Mouse (Mus musculus) bone marrow, adult 2 months (tissue): ENCODE measurements around the gene Papss1. TPM values are rescaled to one million over a fixed set of nuclear protein-coding genes. Genes with fewer than 3 reads are reported as not detected.

Source experiments
- H3K27ac ChIP-seq: fragments of 200-500 bp; 2 replicates; pipeline ENCODE4 v1.5.1; 2012; ENCODE audit warnings: low read depth, mild to moderate bottlenecking, control low read depth, inconsistent platforms, low read length; ENCODE audit not compliant: control insufficient read depth, poor library complexity, insufficient read depth
- H3K4me1 ChIP-seq: fragments of 200-500 bp; 2 replicates; pipeline ENCODE4 v1.6.1; 2011; ENCODE audit warnings: low read length; ENCODE audit not compliant: control insufficient read depth, insufficient read depth
- H3K4me3 ChIP-seq: fragments of 200-500 bp; replicated peaks from 2 replicates; pipeline ENCODE3; 2011; ENCODE audit warnings: mild to moderate bottlenecking, low read depth, low read length, control low read depth; ENCODE audit not compliant: control insufficient read depth
- CTCF ChIP-seq: fragments of 200-500 bp; IDR thresholded peaks from 2 replicates; pipeline ENCODE4 v1.5.1; 2011; ENCODE audit warnings: low read length, control low read depth; ENCODE audit not compliant: control insufficient read depth, insufficient read depth
- POLR2A ChIP-seq: fragments of 200-500 bp; IDR thresholded peaks from 2 replicates; pipeline ENCODE4 v1.6.1; 2011; ENCODE audit warnings: low read depth, mild to moderate bottlenecking, control low read depth, low read length, borderline replicate concordance; ENCODE audit not compliant: control insufficient read depth
- WGBS: fragments of 180-500 bp; shearing (Covaris S2); methylation state at CpG from one replicate; pipeline ENCODE4 v1.1.7; 2018; 5-methylcytosine and 5-hydroxymethylcytosine counted together
- polyA plus RNA-seq: library from polyadenylated mRNA; stranded (reverse); fragments of >200 nt; gene quantifications from 2 replicates; pipeline ENCODE4 v1.2.4, GENCODE M21; 2011; ENCODE audit warnings: low replicate concordance; ENCODE audit not compliant: missing spikeins, insufficient read depth, insufficient read length

The Papss1 gene
- polyA plus RNA-seq, 1 experiment: 4.5 TPM

DNA sequence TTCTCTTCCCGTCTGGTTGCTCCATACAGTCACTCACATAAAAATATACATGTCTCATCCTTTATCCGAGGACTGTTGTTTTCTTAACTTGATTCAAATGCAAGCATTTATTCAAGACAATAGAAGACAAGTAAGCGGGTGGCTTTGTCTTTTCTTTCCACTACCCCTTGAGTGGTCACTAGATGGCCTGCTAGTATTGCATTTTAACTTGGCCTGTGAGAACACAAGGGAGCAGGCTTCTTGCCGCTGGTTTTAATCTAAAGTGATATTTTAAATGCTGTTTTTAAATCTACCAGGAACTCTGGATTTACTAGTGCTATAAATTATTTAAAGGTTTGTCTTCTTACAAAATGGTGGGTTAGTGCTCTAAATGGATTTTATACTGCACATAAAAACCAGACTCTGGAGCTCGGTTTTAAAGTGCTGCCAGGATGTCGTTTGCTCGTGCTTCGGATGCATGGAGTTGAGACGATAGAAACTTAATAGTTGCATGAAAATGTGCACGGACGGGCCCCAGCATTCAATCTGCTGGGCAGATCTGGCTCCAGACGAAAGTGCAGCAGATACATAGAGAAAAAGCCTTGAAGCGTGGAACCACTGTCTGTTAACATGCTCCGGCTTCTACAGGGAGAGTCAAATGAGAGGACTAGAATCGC, 28.7 kb downstream of the Papss1 start:
- H3K4me1 ChIP-seq: no peaks in the 10 kb centered on the region
- no peak overlapping the region for H3K4me3 ChIP-seq
- no peak overlapping the region for H3K27ac ChIP-seq
- no peak for TF ChIP-seq CTCF
- no peak for TF ChIP-seq POLR2A
- 88% methylated on average over 15 of the region's 15 CpGs for WGBS

DNA sequence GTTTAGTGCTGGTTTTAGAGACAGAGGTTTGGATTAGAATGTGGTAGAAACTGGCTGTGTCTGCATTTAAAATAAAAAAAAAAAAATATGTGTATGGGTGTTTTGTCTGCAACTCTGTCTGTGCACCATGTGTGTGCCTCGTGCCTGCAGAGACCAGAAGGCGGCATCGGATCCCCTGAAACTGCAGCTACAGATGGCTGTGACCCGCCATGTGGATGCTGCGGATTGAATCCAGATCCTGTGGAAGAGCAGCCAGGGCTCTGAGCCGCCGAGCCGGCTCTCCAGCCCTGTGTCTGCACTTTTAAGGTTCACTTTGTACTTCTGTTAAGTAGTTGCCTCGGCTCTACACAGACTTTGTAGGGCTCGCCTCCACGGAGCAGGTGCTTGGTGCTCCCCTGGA, 29.8 kb downstream of the Papss1 start:
- TF ChIP-seq CTCF: no peak
- no peak for TF ChIP-seq POLR2A
- no peak overlapping the region; the same call in 1 of the 2 replicates for H3K27ac ChIP-seq
- WGBS: 91% methylated on average over 11 of the region's 11 CpGs
- no peaks in the 10 kb centered on the region for H3K4me1 ChIP-seq
- H3K4me3 ChIP-seq: no peak overlapping the region

DNA sequence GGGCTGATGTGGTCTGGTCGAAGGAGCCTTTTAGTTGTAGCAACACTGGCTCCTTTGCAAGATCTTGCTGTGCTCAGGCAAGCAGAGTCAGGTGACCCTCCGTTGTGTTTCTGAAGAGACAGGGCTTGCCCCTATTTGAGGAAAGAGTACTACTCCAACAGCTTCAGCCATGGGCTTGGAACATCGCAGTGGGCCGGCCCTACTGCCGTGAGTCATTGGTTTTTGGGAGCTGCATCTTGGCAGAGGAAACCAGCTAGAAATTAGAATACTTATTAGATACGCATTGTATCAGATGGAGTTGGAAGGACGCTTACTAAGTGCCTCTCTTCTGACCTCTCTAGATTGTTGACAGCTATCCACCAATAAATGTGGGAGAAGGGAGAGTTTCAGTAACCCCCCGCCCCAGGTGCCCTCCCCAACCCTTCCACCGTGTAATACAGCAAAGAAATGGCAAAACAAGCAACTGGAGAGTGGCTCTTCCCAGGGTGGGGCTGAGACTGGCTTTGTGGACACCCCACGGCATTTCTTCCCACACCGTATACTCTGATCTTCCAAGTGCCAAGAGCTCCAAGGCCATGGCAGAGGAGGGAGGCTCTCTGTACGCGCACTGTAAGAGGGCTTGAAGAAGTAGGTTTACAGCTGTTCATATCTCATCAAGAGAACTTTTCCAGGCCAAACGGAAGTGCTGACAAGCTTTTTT, 31.1 kb downstream of the Papss1 start:
- 83% methylated on average over 14 of the region's 14 CpGs for WGBS
- no peaks in the 10 kb centered on the region for H3K4me1 ChIP-seq
- TF ChIP-seq CTCF (no peak), POLR2A (no peak)
- no peak overlapping the region for H3K4me3 ChIP-seq
- H3K27ac ChIP-seq: no peak overlapping the region

DNA sequence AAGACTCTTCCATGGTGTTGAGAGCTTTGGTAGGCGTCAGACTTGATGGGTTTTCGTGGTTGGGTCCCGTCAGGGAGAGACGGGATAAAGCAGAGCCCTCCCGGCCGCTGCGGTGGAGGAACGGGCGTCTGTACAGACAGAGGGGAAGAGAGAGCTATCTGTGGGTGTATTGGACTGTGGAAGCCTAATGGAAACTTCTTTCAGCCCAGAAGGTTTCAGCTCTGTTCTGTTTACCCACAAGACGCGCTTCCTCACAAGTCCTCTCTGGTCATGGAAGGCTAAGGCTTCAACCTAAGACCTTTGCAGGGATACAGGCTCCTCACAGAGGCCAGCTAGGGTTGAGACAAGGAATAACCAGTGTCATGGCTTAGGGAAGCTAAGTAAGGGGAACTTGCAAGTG, 36.2 kb downstream of the Papss1 start:
- TF ChIP-seq CTCF (no peak), POLR2A (no peak)
- Histone ChIP-seq H3K27ac (no peak overlapping the region), H3K4me1 (no peaks in the 10 kb centered on the region), H3K4me3 (no peak overlapping the region)
- 85% methylated on average over 11 of the region's 11 CpGs for WGBS

DNA sequence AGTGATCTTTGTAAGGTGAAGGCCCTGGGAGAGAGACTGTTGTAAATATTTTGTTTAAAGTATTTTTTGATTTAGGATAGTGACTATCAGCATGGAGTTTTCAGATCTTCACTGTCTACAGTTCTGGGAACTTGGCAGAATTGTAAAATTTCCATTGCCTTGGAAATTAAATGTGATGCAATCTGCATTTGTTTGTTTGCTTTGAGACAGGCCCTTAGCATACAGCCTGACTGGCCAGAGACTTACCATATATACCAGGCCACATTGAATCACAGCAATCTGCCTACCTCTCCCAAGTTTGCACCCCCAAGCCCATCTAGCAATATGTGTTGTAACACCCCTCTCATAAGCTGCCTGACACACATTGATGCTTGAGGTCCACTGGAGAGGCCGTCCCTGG, 36.8 kb downstream of the Papss1 start:
- H3K4me3 ChIP-seq: no peak overlapping the region
- TF ChIP-seq CTCF: no peak
- no peak overlapping the region for H3K27ac ChIP-seq
- WGBS: 82% methylated on average over 1 of the region's 1 CpGs
- H3K4me1 ChIP-seq: no peaks in the 10 kb centered on the region

DNA sequence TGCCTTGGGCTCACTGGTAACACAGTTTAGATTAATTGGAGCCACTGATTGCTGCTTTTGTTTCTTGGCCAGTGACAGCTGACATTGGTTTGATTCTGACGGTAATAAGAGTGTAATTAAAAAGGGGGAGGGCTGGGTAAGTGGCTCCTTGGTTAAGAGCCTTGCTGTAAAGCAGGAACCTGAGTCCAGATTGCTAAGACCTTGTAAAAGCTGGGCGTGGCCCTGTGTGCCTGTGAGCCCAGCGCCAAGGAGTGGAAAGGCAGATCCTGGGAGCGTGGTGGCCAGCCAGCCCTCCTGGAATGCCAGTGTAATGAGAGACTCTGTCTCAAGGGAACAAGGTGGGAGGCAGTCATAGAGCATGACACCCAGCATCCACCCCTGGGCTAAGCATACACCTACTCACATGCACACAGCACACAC, 38.4 kb downstream of the Papss1 start:
- no peaks in the 10 kb centered on the region for H3K4me1 ChIP-seq
- H3K27ac ChIP-seq: no peak overlapping the region
- TF ChIP-seq CTCF (no peak), POLR2A (no peak)
- H3K4me3 ChIP-seq: no peak overlapping the region
- WGBS: 75% methylated on average over 4 of the region's 4 CpGs

DNA sequence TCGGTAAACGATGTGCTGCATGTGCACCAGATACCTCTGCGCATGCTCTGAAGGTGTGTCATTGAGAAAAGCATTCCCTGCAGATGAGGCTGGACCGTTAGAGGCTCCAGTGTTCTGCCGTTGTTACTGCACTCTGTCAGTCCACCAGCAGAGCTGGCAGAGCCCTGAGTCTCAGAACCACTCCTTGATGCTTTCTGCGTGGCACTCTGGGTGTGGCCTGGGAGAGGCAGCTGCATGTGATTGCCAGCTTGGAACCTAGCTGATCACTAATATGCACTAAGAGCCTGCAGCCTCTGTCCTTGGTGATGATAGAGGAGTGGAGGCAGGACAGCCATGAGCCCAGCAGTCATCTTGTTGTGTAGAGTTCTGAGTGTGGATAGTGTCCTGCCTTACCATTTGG, 43.5 kb downstream of the Papss1 start:
- Histone ChIP-seq H3K27ac (no peak overlapping the region), H3K4me3 (no peak overlapping the region), H3K4me1 (no peaks in the 10 kb centered on the region)
- TF ChIP-seq POLR2A (no peak), CTCF (no peak)
- WGBS: 88% methylated on average over 6 of the region's 6 CpGs

DNA sequence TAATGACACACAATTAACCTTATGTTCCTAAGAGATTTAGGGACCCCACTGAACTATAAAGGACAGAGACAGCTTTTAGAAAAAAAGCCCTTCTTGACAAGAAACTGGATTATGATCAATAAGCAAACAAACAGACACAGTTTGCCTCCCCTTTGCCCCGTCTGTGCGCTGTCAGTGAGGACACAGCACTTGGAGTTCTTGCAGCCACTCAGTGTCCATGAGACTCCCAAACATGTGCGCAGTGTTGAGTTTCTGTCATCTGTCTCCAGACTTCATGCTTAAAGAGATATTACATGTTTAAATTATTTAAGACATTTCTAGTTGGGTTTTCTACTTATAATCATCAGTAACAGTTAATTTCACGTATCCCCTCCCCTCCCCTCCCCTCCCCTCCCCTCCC, 45.1 kb downstream of the Papss1 start:
- Histone ChIP-seq H3K4me1 (no peaks in the 10 kb centered on the region), H3K4me3 (no peak overlapping the region), H3K27ac (no peak overlapping the region)
- 91% methylated on average over 4 of the region's 4 CpGs for WGBS
- no peak for TF ChIP-seq CTCF
